Mouse (Mus musculus) thymus, postnatal 25 days (tissue): ENCODE measurements around the gene Ppip5k1.

Source experiments
- DNase-seq: peaks from one replicate; pipeline ENCODE4 v3.0.0; 2022

Ppip5k1 gene

GRCm38 (mm10) chr2:121297701-121298100 lies 57.5 kb downstream of the Ppip5k1 start:
- DNase-seq = no peak

- no peak for DNase-seq
Measured at GRCm38 (mm10) chr2:121296754-121297231, 58.4 kb downstream of the Ppip5k1 start.

- DNase-seq = peak; percentile 39
Measured at GRCm38 (mm10) chr2:121295608-121296571, 59.3 kb downstream of the Ppip5k1 start.

- DNase-seq = no peak
Measured at GRCm38 (mm10) chr2:121294753-121295607, 60.2 kb downstream of the Ppip5k1 start.

GRCm38 (mm10) chr2:121294182-121294581 lies 61.0 kb downstream of the Ppip5k1 start:
- DNase-seq = no peak

GRCm38 (mm10) chr2:121292316-121293013 lies 62.7 kb downstream of the Ppip5k1 start:
- no peak for DNase-seq

GRCm38 (mm10) chr2:121289730-121290540 lies 65.3 kb downstream of the Ppip5k1 start:
- peak; percentile 23 for DNase-seq

GRCm38 (mm10) chr2:121288901-121289729 lies 66.1 kb downstream of the Ppip5k1 start, which contains the start of gene Map1a:
Gene Map1a, plus strand, starts transcription at chr2:121289600.
- peak; percentile 83 for DNase-seq

- no peak for DNase-seq
Measured at GRCm38 (mm10) chr2:121287850-121288249, 67.3 kb downstream of the Ppip5k1 start.

- no peak for DNase-seq
Measured at GRCm38 (mm10) chr2:121271928-121272516, 83.2 kb downstream of the Ppip5k1 start.

GRCm38 (mm10) chr2:121271236-121271927 lies 83.8 kb downstream of the Ppip5k1 start, which contains the start of gene Trp53bp1:
Gene Trp53bp1, minus strand, starts transcription at chr2:121271407.
- DNase-seq = peak; percentile 94

GRCm38 (mm10) chr2:121270521-121271235 lies 84.5 kb downstream of the Ppip5k1 start:
- peak; percentile 1 for DNase-seq

GRCm38 (mm10) chr2:121268446-121268845 lies 86.8 kb downstream of the Ppip5k1 start:
- DNase-seq = no peak
